Mouse (Mus musculus) cortical plate, adult 2 months (tissue): ENCODE measurements at regions not wholly inside any gene's neighbourhood (a gene's known extent, or its start where the extent isn't known, plus 50 kb on each side); places are given as distances from the start of the nearest gene placed in this dataset.

Experiments used
- H3K27ac ChIP-seq: fragments of 200-500 bp; 2 replicates; pipeline ENCODE4 v1.5.1; 2012; ENCODE audit warnings: low read length, control low read depth, inconsistent platforms; ENCODE audit not compliant: insufficient read depth
- H3K4me1 ChIP-seq: fragments of 200-500 bp; 2 replicates; pipeline ENCODE4 v1.6.1; 2011; ENCODE audit warnings: low read length; ENCODE audit not compliant: control insufficient read depth, insufficient read depth
- H3K4me3 ChIP-seq: fragments of 200-500 bp; 2 replicates; pipeline ENCODE4 v1.5.1; 2011; ENCODE audit warnings: mild to moderate bottlenecking, low read length, control low read depth; ENCODE audit not compliant: insufficient read depth
- CTCF ChIP-seq: fragments of 200-500 bp; IDR thresholded peaks from 2 replicates; pipeline ENCODE4 v1.5.1; 2011; ENCODE audit warnings: mild to moderate bottlenecking, control low read depth, low read length; ENCODE audit not compliant: insufficient read depth; ENCODE audit errors: extremely low read depth
- POLR2A ChIP-seq: fragments of 200-500 bp; IDR thresholded peaks from 2 replicates; pipeline ENCODE4 v1.6.1; 2011; ENCODE audit warnings: mild to moderate bottlenecking, low read length, control low read depth; ENCODE audit not compliant: insufficient read depth; ENCODE audit errors: extremely low read depth

- no peak for TF ChIP-seq CTCF
- no peak for TF ChIP-seq POLR2A
- no peaks in the 10 kb centered on the region for H3K4me1 ChIP-seq
- no peak overlapping the region for H3K4me3 ChIP-seq
- H3K27ac ChIP-seq = no peak overlapping the region
Observed at GRCm38 (mm10) chr13:101142104-101142735, 309.0 kb upstream of the Slc30a5 start.

DNA sequence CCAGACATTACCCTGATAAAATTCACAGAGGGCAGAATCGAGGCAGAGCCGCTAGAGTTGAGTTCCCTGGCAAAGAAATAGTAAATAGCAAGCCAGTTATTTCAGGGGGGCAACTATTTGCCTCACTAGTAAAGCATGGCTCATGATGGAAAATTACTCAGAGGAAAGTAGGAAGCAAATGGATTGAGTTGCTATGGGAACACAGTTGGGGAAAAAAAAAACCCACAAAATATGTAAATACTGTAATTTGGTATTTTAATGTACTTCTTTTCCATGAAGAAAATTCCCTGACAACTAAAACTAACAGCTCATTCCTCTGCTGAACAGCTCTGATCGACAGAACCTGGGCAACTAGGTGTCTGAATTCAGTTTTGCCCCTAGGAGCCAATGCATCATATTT, 296.2 kb upstream of the Slc30a5 start:
- H3K4me3 ChIP-seq = no peak overlapping the region
- TF ChIP-seq CTCF = no peak
- TF ChIP-seq POLR2A = no peak
- no peak overlapping the region for H3K27ac ChIP-seq
- H3K4me1 ChIP-seq = peaks cover 4% of the 10 kb centered on the region

GRCm38 (mm10) chr13:101127808-101128207, 294.6 kb upstream of the Slc30a5 start:
- Histone ChIP-seq H3K4me3 (no peak overlapping the region), H3K4me1 (peaks cover 4% of the 10 kb centered on the region), H3K27ac (no peak overlapping the region)
- no peak for TF ChIP-seq CTCF

DNA sequence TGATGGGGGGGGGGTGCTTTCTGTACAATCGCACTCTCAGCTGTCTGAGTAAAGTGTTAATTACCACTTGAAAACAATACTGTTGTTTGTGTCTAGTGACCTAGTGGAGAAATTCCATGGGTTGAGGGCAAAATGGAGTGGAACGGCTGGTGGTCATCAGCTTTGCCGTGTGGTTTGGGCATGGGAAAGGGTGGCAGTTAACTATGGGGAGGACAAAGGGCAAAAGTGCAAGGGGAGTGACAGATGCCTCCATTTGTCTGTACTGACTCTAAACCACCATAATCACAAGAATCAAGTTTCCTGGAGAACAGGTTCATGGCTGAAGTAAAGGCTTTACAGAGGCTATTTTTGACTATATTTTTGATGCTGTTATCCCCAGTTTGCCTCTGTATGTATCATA, 294.0 kb upstream of the Slc30a5 start:
- Histone ChIP-seq H3K4me3 (no peak overlapping the region), H3K27ac (no peak overlapping the region), H3K4me1 (peaks cover 4% of the 10 kb centered on the region)
- TF ChIP-seq POLR2A = no peak
- no peak for TF ChIP-seq CTCF

DNA sequence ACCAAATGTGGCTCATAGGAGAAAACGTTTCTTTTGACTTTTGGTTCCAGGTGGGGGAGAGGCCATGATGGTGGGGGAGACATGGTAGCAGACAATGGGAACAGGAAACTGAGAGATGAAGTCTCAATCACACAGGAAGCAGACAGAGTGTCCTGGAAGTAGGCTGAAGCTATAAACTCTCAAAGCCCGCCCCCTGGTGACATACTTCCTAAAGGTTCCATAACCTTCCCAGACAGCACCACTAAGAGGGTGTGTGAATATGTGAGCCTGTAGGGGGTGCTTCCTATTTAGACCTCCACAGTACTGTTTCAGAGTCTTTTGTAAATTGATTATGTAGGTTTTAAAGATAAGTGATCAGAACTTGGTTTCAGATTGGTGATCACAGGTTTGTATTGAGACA, 284.1 kb upstream of the Slc30a5 start:
- no peak for TF ChIP-seq POLR2A
- TF ChIP-seq CTCF = no peak
- no peak overlapping the region for H3K27ac ChIP-seq
- H3K4me3 ChIP-seq = no peak overlapping the region
- H3K4me1 ChIP-seq = no peaks in the 10 kb centered on the region

DNA sequence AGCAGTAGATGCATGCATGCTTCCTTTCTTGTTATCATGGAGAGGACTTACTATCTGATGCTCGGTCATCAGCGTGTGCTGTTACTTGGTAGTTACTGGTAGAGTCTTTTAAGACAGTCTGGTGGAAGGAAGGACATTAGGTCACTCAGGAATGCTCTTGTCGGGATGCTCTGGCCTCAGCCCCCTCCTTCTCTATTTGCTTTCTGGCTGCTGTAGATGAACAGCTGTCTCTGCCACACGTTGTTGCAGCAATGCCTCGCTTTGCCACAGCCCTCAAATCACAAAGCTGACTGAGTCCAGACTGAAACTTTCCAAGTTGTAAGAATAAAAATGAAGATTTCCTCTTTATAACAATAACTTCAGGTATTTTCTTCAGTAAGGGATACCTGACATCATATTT, 282.1 kb upstream of the Slc30a5 start:
- no peak overlapping the region for H3K4me3 ChIP-seq
- no peaks in the 10 kb centered on the region for H3K4me1 ChIP-seq
- TF ChIP-seq CTCF (no peak), POLR2A (no peak)
- no peak overlapping the region for H3K27ac ChIP-seq

DNA sequence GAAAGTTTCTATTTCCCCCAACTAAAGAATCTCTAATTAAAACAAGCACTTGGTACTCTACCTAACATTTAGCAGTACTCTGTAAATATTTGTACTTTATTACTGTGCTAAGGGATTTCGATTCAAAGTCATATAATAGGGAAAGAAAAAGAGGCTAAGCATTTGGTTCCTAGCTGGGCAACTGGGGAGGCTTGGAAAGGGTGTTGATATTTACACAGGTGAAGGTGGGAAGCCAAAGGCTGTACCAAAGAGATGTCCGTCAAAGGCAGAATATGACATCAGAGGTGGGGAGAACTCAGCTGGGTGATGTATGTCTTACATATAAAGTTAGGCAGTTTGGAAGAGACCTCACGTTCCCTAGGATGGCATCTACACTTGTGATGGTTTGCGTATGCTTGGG, 278.9 kb upstream of the Slc30a5 start:
- no peaks in the 10 kb centered on the region for H3K4me1 ChIP-seq
- H3K4me3 ChIP-seq = no peak overlapping the region
- TF ChIP-seq POLR2A (no peak), CTCF (no peak)
- no peak overlapping the region for H3K27ac ChIP-seq

- Histone ChIP-seq H3K4me3 (no peak overlapping the region), H3K27ac (no peak overlapping the region), H3K4me1 (no peaks in the 10 kb centered on the region)
- no peak for TF ChIP-seq POLR2A
- TF ChIP-seq CTCF = no peak
Observed at GRCm38 (mm10) chr13:101111773-101112172, 278.5 kb upstream of the Slc30a5 start.

DNA sequence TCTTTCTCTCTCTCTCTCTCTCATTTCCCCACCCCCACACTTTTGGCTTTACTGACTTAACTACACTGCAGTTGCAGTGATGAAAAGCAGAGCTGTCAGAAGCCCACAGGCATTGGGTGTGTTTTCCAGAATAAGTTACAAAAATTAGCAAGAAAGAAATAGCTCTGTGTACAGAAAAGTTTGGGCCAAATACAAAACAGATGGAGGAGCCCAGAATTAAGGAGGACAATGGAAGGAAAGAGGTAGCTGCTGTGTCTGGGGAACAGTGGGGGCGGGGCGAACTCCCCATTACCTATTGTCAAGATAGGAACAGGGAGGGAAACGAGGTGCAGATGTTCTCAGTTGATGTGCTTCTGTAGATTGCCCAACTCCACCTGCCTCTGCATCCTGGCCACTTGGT, 267.4 kb upstream of the Slc30a5 start:
- no peak overlapping the region for H3K27ac ChIP-seq
- no peaks in the 10 kb centered on the region for H3K4me1 ChIP-seq
- TF ChIP-seq CTCF (no peak), POLR2A (no peak)
- no peak overlapping the region for H3K4me3 ChIP-seq

- 0 out of 2 replicates have a peak, but pooled peaks cover 2% of the 10 kb centered on the region for H3K4me1 ChIP-seq
- H3K4me3 ChIP-seq = no peak overlapping the region
- no peak for TF ChIP-seq POLR2A
- no peak for TF ChIP-seq CTCF
- no peak overlapping the region for H3K27ac ChIP-seq
Observed at GRCm38 (mm10) chr13:101096856-101097255, 263.6 kb upstream of the Slc30a5 start.
